17 mouse cellular contexts compared by ENCODE assay signal in the genomic region with DNA sequence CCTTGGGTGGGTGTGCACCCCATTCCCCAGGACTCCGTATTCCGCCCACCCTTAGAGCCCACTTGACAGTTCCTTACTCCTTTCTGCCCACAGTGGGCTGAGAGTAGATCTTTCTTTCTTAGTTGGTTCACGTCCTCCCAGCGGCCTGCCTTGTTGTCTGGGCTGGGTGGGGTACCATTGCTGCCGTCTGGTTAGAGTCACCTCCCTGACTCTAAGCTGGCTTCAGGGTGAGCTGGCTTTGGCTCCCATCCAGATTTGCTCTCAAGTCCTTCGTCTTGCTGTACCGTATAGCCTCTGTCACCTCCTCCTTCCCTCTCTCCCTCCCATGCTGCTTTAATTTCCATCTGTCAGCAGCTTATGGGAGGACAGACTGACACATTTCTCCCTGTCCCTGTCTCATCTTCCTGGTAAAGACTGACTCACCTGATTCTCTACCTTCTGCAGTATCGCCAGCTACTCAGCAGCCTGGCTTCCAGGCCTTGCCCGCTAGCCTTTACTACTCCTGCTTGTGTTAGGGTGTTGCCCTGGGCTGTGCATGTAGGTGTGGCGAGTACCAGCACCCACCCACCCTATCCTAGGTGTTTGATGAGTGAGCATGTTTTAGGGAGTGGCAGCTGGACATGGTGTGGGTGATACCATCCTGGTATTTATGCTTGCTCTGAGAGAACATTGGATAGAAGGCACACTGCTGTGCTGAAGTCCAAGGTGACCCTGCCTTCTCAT. TPM values are rescaled to one million over a fixed set of nuclear protein-coding genes. Genes with fewer than 3 reads are reported as not detected.
A peak's percentile ranks its signal among the peaks of the same experiment; 100 is the strongest.
DNase-seq lines count a peak whose midpoint lies in the region; ATAC-seq and TF ChIP-seq lines count a peak whose summit lies in the region.
"Had no signal": no experiment of that assay in that cellular context is flagged by ENCODE, and none has a peak within 500 bp of the region (broad histone marks: within the 10 kb centered on the region; RNA-seq: fewer than 3 reads in every experiment).

No protein-coding gene starts in this region.

- TF ChIP-seq EP300 in lung, postnatal 0 days (IDR thresholded peaks at IDR 0.05): no peak

- intact Hi-C loops in gastrocnemius, adult 2 months (cut with DNase I): no loop called here
- intact Hi-C loops in gastrocnemius, postnatal 14 days (cut with DNase I; ENCODE audit: low total_unique reads): no loop called here

- no peak overlapping the region for H3K9ac ChIP-seq in lung, postnatal 0 days (replicated peaks; ENCODE audit: low read depth)
- H3K9ac ChIP-seq in stomach, embryonic 14.5 days (replicated peaks; ENCODE audit: low read depth, low read length): no peak overlapping the region; the same call in 1 of the 2 replicates
- H3K9ac ChIP-seq: hindbrain, embryonic 15.5 days had no signal

- peak overlapping the region; percentile 35 for H3K27ac ChIP-seq in gastrocnemius, adult 2 months
- H3K27ac ChIP-seq in lung, postnatal 0 days (ENCODE audit: low read length): no peak overlapping the region
- H3K27ac ChIP-seq in stomach, embryonic 14.5 days (ENCODE audit: low read length): no peak overlapping the region
- H3K27ac ChIP-seq: hindbrain, embryonic 15.5 days had no signal

- H3K27me3 ChIP-seq in lung, postnatal 0 days (replicated peaks; ENCODE audit: insufficient read depth, low read length): no peaks in the 10 kb centered on the region
- no peaks in the 10 kb centered on the region for H3K27me3 ChIP-seq in stomach, embryonic 14.5 days (ENCODE audit: control insufficient read depth, insufficient read depth, low read length)
- H3K27me3 ChIP-seq: hindbrain, embryonic 15.5 days had no signal

- peak; percentile 43 for ATAC-seq in lung, postnatal 0 days
- ATAC-seq in stomach, embryonic 14.5 days (ENCODE audit: insufficient number of reproducible peaks, insufficient read depth, low FRiP score, low read depth): peak; percentile 21; the same call in 1 of the 2 replicates
- ATAC-seq: activated CD4-positive, CD25-positive, alpha-beta regulatory T cell, adult 4 months; forebrain, embryonic 14.5 days had no signal

- TF ChIP-seq POLR2A in brain, embryonic 14.5 days (IDR thresholded peaks at IDR 0.05; ENCODE audit: borderline replicate concordance, extremely low read depth, insufficient read depth, insufficient read length, poor library complexity, severe bottlenecking): no peak

- H3K36me3 ChIP-seq in lung, postnatal 0 days (ENCODE audit: insufficient read depth, low read length): peaks cover 17% of the 10 kb centered on the region
- peaks cover 43% of the 10 kb centered on the region for H3K36me3 ChIP-seq in stomach, embryonic 14.5 days (ENCODE audit: control insufficient read depth, insufficient read depth, low read length)
- H3K36me3 ChIP-seq: G1E had no signal

- no peak overlapping the region for H3K4me2 ChIP-seq in lung, postnatal 0 days (replicated peaks; ENCODE audit: low read depth, low read length)
- no peak overlapping the region for H3K4me2 ChIP-seq in stomach, embryonic 14.5 days (replicated peaks; ENCODE audit: low read depth, low read length)
- H3K4me2 ChIP-seq: hindbrain, embryonic 15.5 days had no signal

- WGBS in lung, postnatal 0 days: 53% methylated on average over 10 of the region's 10 CpGs
- 53% methylated on average over 10 of the region's 10 CpGs for WGBS in stomach, embryonic 14.5 days

- peak; percentile 22 for DNase-seq in gastrocnemius, adult 2 months
- DNase-seq in gastrocnemius, postnatal 14 days: no peak
- DNase-seq in lung, postnatal 0 days (ENCODE audit: low spot score): peak; percentile 48
- no peak for DNase-seq in lung, postnatal 36 days
- peak; percentile 25 for DNase-seq in brain, embryonic 14.5 days (ENCODE audit: low read depth)
- no peak for DNase-seq in right cerebral cortex, postnatal 4 days
- DNase-seq in thymus, adult 18-20 months: no peak
- DNase-seq: cerebellum, adult 9-10 months; kidney, postnatal 10 days; liver; thymus, adult 2 months had no signal

- TF ChIP-seq CTCF in gastrocnemius, adult 2 months (IDR thresholded peaks at IDR 0.05): no peak
- no peak for TF ChIP-seq CTCF in lung, postnatal 0 days (IDR thresholded peaks at IDR 0.05)
- TF ChIP-seq CTCF in brain, embryonic 14.5 days (IDR thresholded peaks at IDR 0.05; ENCODE audit: borderline replicate concordance, extremely low read depth, insufficient read depth, insufficient read length): no peak

- peaks cover 6% of the 10 kb centered on the region; the same call in 1 of the 2 replicates for H3K4me1 ChIP-seq in lung, postnatal 0 days (ENCODE audit: insufficient read depth, low read depth, low read length)
- H3K4me1 ChIP-seq in stomach, embryonic 14.5 days (ENCODE audit: control insufficient read depth, insufficient read depth, low read length): peaks cover 10% of the 10 kb centered on the region
- H3K4me1 ChIP-seq: hindbrain, embryonic 15.5 days had no signal

- no peaks in the 10 kb centered on the region for H3K9me3 ChIP-seq in lung, postnatal 0 days (ENCODE audit: low read length)
- H3K9me3 ChIP-seq in stomach, embryonic 14.5 days (ENCODE audit: control insufficient read depth, low read depth, low read length): no peaks in the 10 kb centered on the region
- H3K9me3 ChIP-seq: G1E; hindbrain, embryonic 15.5 days had no signal

- H3K4me3 ChIP-seq in gastrocnemius, adult 2 months: no peak overlapping the region
- H3K4me3 ChIP-seq in lung, postnatal 0 days (ENCODE audit: low read depth, low read length): no peak overlapping the region
- H3K4me3 ChIP-seq in stomach, embryonic 14.5 days (ENCODE audit: low read depth, low read length): no peak overlapping the region
- H3K4me3 ChIP-seq: hindbrain, embryonic 15.5 days had no signal

RNA-seq across cellular contexts. Expression of gene Tnks1bp1, which starts 20.2 kb away (rescaled TPM):
- 10 to 100 TPM; 23.3 to 29.7 TPM for total RNA-seq in gastrocnemius, adult 2 months (2021)
- total RNA-seq in gastrocnemius, postnatal 14 days (2021): 10 to 100 TPM; 47.3 to 48.5 TPM
- polyA plus RNA-seq in lung, postnatal 0 days (2015; fragmentation: Nextera tagmentation; extraction: Ambion mirVana): 40.3 and 40.7 TPM in 2 replicates
- polyA plus RNA-seq in brain, embryonic 14.5 days (2012; rRNA removed): 44.0 and 57.0 TPM in 2 replicates
- 13.3 and 15.6 TPM in 2 replicates for polyA plus RNA-seq in stomach, embryonic 14.5 days (2014; fragmentation: Nextera tagmentation; extraction: Ambion mirVana)

RNA-seq across cellular contexts. Expression of gene P2rx3, which starts 30.8 kb away (rescaled TPM):
- total RNA-seq in gastrocnemius, adult 2 months (2021): under 1 TPM; 0.36 to 0.59 TPM
- under 1 TPM; 0.89 to 0.92 TPM for total RNA-seq in gastrocnemius, postnatal 14 days (2021)
- 0.07 and 0.08 TPM in 2 replicates for polyA plus RNA-seq in lung, postnatal 0 days (2015; fragmentation: Nextera tagmentation; extraction: Ambion mirVana)
- 2.1 and 6.1 TPM in 2 replicates for polyA plus RNA-seq in brain, embryonic 14.5 days (2012; rRNA removed)
- 0.67 and 0.68 TPM in 2 replicates for polyA plus RNA-seq in stomach, embryonic 14.5 days (2014; fragmentation: Nextera tagmentation; extraction: Ambion mirVana)
- total RNA-seq: monocyte, adult 5-6 weeks had no signal
- polyA plus RNA-seq: G1E had no signal

RNA-seq across cellular contexts. Expression of gene Ssrp1, which starts 31.0 kb away (rescaled TPM):
- 10 to 100 TPM; 28.5 to 30.8 TPM for total RNA-seq in gastrocnemius, adult 2 months (2021)
- total RNA-seq in gastrocnemius, postnatal 14 days (2021): 10 to 100 TPM; 34.0 to 44.2 TPM
- 81.8 and 87.3 TPM in 2 replicates for polyA plus RNA-seq in lung, postnatal 0 days (2015; fragmentation: Nextera tagmentation; extraction: Ambion mirVana)
- 191 and 223 TPM in 2 replicates for polyA plus RNA-seq in brain, embryonic 14.5 days (2012; rRNA removed)
- 277 and 280 TPM in 2 replicates for polyA plus RNA-seq in stomach, embryonic 14.5 days (2014; fragmentation: Nextera tagmentation; extraction: Ambion mirVana)

Comparison
In these comparisons a context has a peak if more than half of its experiments do, and no peak if none do; other contexts are left out.
1. DNase-seq: peak in gastrocnemius, adult 2 months (single experiment), lung, postnatal 0 days (single experiment) and brain, embryonic 14.5 days (single experiment); none in gastrocnemius, postnatal 14 days (single experiment), lung, postnatal 36 days (single experiment), right cerebral cortex, postnatal 4 days (single experiment) and thymus, adult 18-20 months (0 of 2).